Mouse (Mus musculus) left cerebral cortex, adult 2 months (tissue): ENCODE data around the gene Nol10. TPM values are rescaled to one million over a fixed set of nuclear protein-coding genes. Genes with fewer than 3 reads are reported as not detected.

Source experiments
- DNase-seq, 2 experiments: peaks; one replicate each; pipeline ENCODE4 v3.0.0; 2021 to 2022; ENCODE audit warnings: low spot score in 2 of 2, mixed read lengths in 1 of 2; ENCODE audit errors: extremely low spot score in 1 of 2
- H3K27ac ChIP-seq: fragments of 200-600 bp; 2 replicates; pipeline ENCODE4 v1.8.1; 2022
- H3K4me3 ChIP-seq: fragments of 200-600 bp; 2 replicates; pipeline ENCODE4 v1.8.1; 2022
- CTCF ChIP-seq: fragments of 200-600 bp; IDR thresholded peaks from 2 replicates; pipeline ENCODE4 v1.8.1; 2022; ENCODE audit warnings: antibody characterized with exemption, mild to moderate bottlenecking, moderate library complexity
- intact Hi-C: fragments of 180-260 bp; cut with DNase I; formaldehyde crosslinking; loops from one replicate; pipeline ENCODE4 v1.15.1; 2025
- total RNA-seq, 2 experiments: library from RNA; stranded (reverse); gene quantifications; 2 replicates each; pipeline ENCODE4 v1.2.3; 2021

Nol10 gene
- total RNA-seq, 2 experiments from 2014 or later, result 20.5 to 21.4 TPM

- TF ChIP-seq CTCF, result no peak
- no peak overlapping the region for H3K27ac ChIP-seq
- intact Hi-C loops, result loop anchor here (5.0 kb wide), 1 partner anchor 438 kb away; no protein-coding TSS in a partner anchor
- H3K4me3 ChIP-seq, result no peak overlapping the region
- no peak for DNase-seq
Observed at GRCm38 (mm10) chr12:17369111-17369510, 20.9 kb downstream of the Nol10 start.

- DNase-seq, result no peak
- Histone ChIP-seq H3K27ac (no peak overlapping the region), H3K4me3 (no peak overlapping the region)
- intact Hi-C loops, result loop anchor here (5.0 kb wide), 1 partner anchor 438 kb away; no protein-coding TSS in a partner anchor
- no peak for TF ChIP-seq CTCF
Observed at GRCm38 (mm10) chr12:17369551-17370325, 21.5 kb downstream of the Nol10 start.

GRCm38 (mm10) chr12:17371589-17372235 is 23.5 kb downstream of the Nol10 start:
- Histone ChIP-seq H3K4me3 (no peak overlapping the region), H3K27ac (no peak overlapping the region)
- DNase-seq, result no peak
- TF ChIP-seq CTCF, result peak; percentile 43
- intact Hi-C loops, result no loop called here

- no peak for TF ChIP-seq CTCF
- Histone ChIP-seq H3K4me3 (no peak overlapping the region), H3K27ac (no peak overlapping the region)
Observed at GRCm38 (mm10) chr12:17372696-17373095, 24.4 kb downstream of the Nol10 start.

GRCm38 (mm10) chr12:17373470-17373975 is 25.3 kb downstream of the Nol10 start:
- no peak overlapping the region for H3K27ac ChIP-seq
- DNase-seq, result no peak
- TF ChIP-seq CTCF, result no peak
- H3K4me3 ChIP-seq, result no peak overlapping the region
- intact Hi-C loops, result no loop called here

More at GRCm38 (mm10) chr12:17372696-17373095, 24.4 kb downstream of the Nol10 start:
- no peak for DNase-seq
- intact Hi-C loops, result no loop called here

- TF ChIP-seq CTCF, result no peak
- intact Hi-C loops, result no loop called here
Observed at GRCm38 (mm10) chr12:17375243-17375642, 27.0 kb downstream of the Nol10 start.

GRCm38 (mm10) chr12:17376521-17376920 is 28.3 kb downstream of the Nol10 start:
- TF ChIP-seq CTCF, result no peak
- H3K27ac ChIP-seq, result no peak overlapping the region
- intact Hi-C loops, result no loop called here
- H3K4me3 ChIP-seq, result no peak overlapping the region
- DNase-seq, result no peak

More at GRCm38 (mm10) chr12:17375243-17375642, 27.0 kb downstream of the Nol10 start:
- no peak overlapping the region for H3K27ac ChIP-seq
- no peak for DNase-seq
- H3K4me3 ChIP-seq, result no peak overlapping the region

GRCm38 (mm10) chr12:17380991-17381390 is 32.7 kb downstream of the Nol10 start:
- no peak overlapping the region for H3K27ac ChIP-seq
- DNase-seq, result no peak
- TF ChIP-seq CTCF, result no peak
- H3K4me3 ChIP-seq, result no peak overlapping the region
- intact Hi-C loops, result no loop called here

- H3K27ac ChIP-seq, result no peak overlapping the region
- no peak for DNase-seq
- no peak overlapping the region for H3K4me3 ChIP-seq
- intact Hi-C loops, result no loop called here
- TF ChIP-seq CTCF, result no peak
Observed at GRCm38 (mm10) chr12:17382759-17383158, 34.5 kb downstream of the Nol10 start.

- H3K27ac ChIP-seq, result no peak overlapping the region
- no peak for DNase-seq
- intact Hi-C loops, result no loop called here
- no peak overlapping the region for H3K4me3 ChIP-seq
- no peak for TF ChIP-seq CTCF
Observed at GRCm38 (mm10) chr12:17386896-17387295, 38.6 kb downstream of the Nol10 start.

GRCm38 (mm10) chr12:17387332-17388135 is 39.3 kb downstream of the Nol10 start:
- intact Hi-C loops, result no loop called here
- Histone ChIP-seq H3K4me3 (no peak overlapping the region), H3K27ac (no peak overlapping the region)
- no peak for DNase-seq
- TF ChIP-seq CTCF, result no peak

GRCm38 (mm10) chr12:17388136-17388437 is 39.8 kb downstream of the Nol10 start:
- intact Hi-C loops, result no loop called here
- H3K4me3 ChIP-seq, result no peak overlapping the region
- H3K27ac ChIP-seq, result no peak overlapping the region
- no peak for TF ChIP-seq CTCF
- DNase-seq, result no peak
